Mouse (Mus musculus) liver, adult 2 months (tissue): ENCODE results near the gene Itgb6. TPM values are rescaled to one million over a fixed set of nuclear protein-coding genes. Genes with fewer than 3 reads are reported as not detected.

Experiments used
- DNase-seq: peaks from one replicate; pipeline ENCODE4 v3.0.0-alpha.2; 2011; ENCODE audit warnings: low read depth, low spot score; ENCODE audit errors: extremely low read depth
- H3K27ac ChIP-seq: fragments of 200-500 bp; replicated peaks from 2 replicates; pipeline ENCODE4 v1.5.1; 2012; ENCODE audit warnings: low read depth, mild to moderate bottlenecking, control low read depth, inconsistent platforms, low read length; ENCODE audit not compliant: insufficient read depth
- H3K27me3 ChIP-seq: fragments of 200-500 bp; 2 replicates; pipeline ENCODE4 v1.6.1; 2012; ENCODE audit warnings: mild to moderate bottlenecking, moderate library complexity, low read length, inconsistent platforms; ENCODE audit not compliant: control insufficient read depth, insufficient read depth
- H3K36me3 ChIP-seq: fragments of 200-500 bp; 2 replicates; pipeline ENCODE4 v1.6.1; 2012; ENCODE audit warnings: low read length, inconsistent platforms; ENCODE audit not compliant: control insufficient read depth, insufficient read depth
- H3K4me1 ChIP-seq: fragments of 200-500 bp; 2 replicates; pipeline ENCODE4 v1.6.1; 2011; ENCODE audit warnings: low read length; ENCODE audit not compliant: control insufficient read depth, insufficient read depth
- H3K4me3 ChIP-seq: fragments of 200-500 bp; 2 replicates; pipeline ENCODE4 v1.5.1; 2011; ENCODE audit warnings: low read depth, mild to moderate bottlenecking, control low read depth, low read length, moderate library complexity; ENCODE audit not compliant: insufficient read depth
- H3K79me2 ChIP-seq: fragments of 200-500 bp; 2 replicates; pipeline ENCODE4 v1.6.1; 2012; ENCODE audit warnings: inconsistent platforms, mild to moderate bottlenecking, low read length, moderate library complexity; ENCODE audit not compliant: control insufficient read depth, insufficient read depth
- H3K9ac ChIP-seq: fragments of 200-500 bp; 2 replicates; pipeline ENCODE4 v1.6.1; 2012; ENCODE audit warnings: low read depth, mild to moderate bottlenecking, control low read depth, inconsistent platforms, low read length
- CTCF ChIP-seq: fragments of 200-500 bp; IDR thresholded peaks from 2 replicates; pipeline ENCODE4 v1.5.1; 2011; ENCODE audit warnings: low read depth, low read length, control low read depth
- POLR2A ChIP-seq: fragments of 200-500 bp; IDR thresholded peaks from 2 replicates; pipeline ENCODE4 v1.6.1; 2011; ENCODE audit warnings: low read length, control low read depth; ENCODE audit not compliant: insufficient read depth; ENCODE audit errors: extremely low read depth
- WGBS: fragments of 180-500 bp; shearing (Covaris S2); methylation state at CpG from one replicate; pipeline ENCODE4 v1.1.7; 2018; 5-methylcytosine and 5-hydroxymethylcytosine counted together
- polyA plus RNA-seq: library from polyadenylated mRNA; depleted of rRNA; stranded (reverse); fragments of >200 nt; gene quantifications from 2 replicates; pipeline ENCODE4 v1.2.3, GENCODE M21; 2012; rRNA removed
- total RNA-seq: library from RNA; depleted of rRNA; stranded (reverse); fragments of >200 nt; gene quantifications from 2 replicates; pipeline ENCODE4 v1.2.3, GENCODE M21; 2014; rRNA removed

Gene Itgb6
- total and polyA plus RNA-seq, 2 experiments, result 0.28 TPM; not detected in 1

- 96% methylated on average over 2 of the region's 2 CpGs for WGBS
Measured at GRCm38 (mm10) chr2:60549851-60550250, 172.6 kb downstream of the Itgb6 start.

More at GRCm38 (mm10) chr2:60549851-60550250, 172.6 kb downstream of the Itgb6 start:
- no peak for TF ChIP-seq POLR2A
- TF ChIP-seq CTCF, result no peak
- Histone ChIP-seq H3K27ac (no peak overlapping the region), H3K9ac (no peak overlapping the region), H3K4me1 (peaks cover 2% of the 10 kb centered on the region; the same call in 1 of the 2 replicates), H3K4me3 (no peak overlapping the region), H3K27me3 (0 out of 2 replicates have a peak, but pooled peaks cover 3% of the 10 kb centered on the region), H3K79me2 (no peaks in the 10 kb centered on the region), H3K36me3 (no peaks in the 10 kb centered on the region)
- DNase-seq, result no peak

Other genes starting within 250 kb of the Itgb6 start
- 3.9 and 4.7 TPM in 2 replicates for gene Pla2r1, start 169.3 kb downstream of the Itgb6 start, total RNA-seq
- gene Pla2r1, start 169.3 kb downstream of the Itgb6 start, polyA plus RNA-seq, result 0.81 and 0.95 TPM in 2 replicates
- gene Rbms1, start 240.5 kb upstream of the Itgb6 start, total RNA-seq, result 25.8 and 33.2 TPM in 2 replicates
- 34.0 and 54.6 TPM in 2 replicates for gene Rbms1, start 240.5 kb upstream of the Itgb6 start, polyA plus RNA-seq